Mouse (Mus musculus): ENCODE measurements around the gene Nf1. TPM values are rescaled to one million over a fixed set of nuclear protein-coding genes. Genes with fewer than 3 reads are reported as not detected.

The Nf1 gene
- total and polyA plus RNA-seq, 3 experiments, result 7.1 to 78.0 (median 27.0) TPM

GRCm38 (mm10) chr11:79568197-79568911 is 228.9 kb downstream of the Nf1 start:
- TF ChIP-seq POLR2AphosphoS5 (IDR thresholded peaks at IDR 0.05; ENCODE audit: insufficient replicate concordance, low read depth, low read length) (no peak), TAL1 (conservative IDR thresholded peaks at IDR 0.05; ENCODE audit: low read depth, low read length) (no peak), GATA2 (IDR thresholded peaks at IDR 0.05; ENCODE audit: borderline replicate concordance, low read depth, low read length) (no peak), CTCF (IDR thresholded peaks at IDR 0.05; ENCODE audit: low read depth, low read length) (no peak), GATA1 (IDR thresholded peaks at IDR 0.05; ENCODE audit: borderline replicate concordance, low read length) (no peak)
- Histone ChIP-seq H3K36me3 (replicated peaks) (peaks cover 72% of the 10 kb centered on the region), H3K4me1 (ENCODE audit: insufficient read depth, low read depth, low read length) (no peaks in the 10 kb centered on the region), H3K9me3 (replicated peaks) (no peaks in the 10 kb centered on the region), H3K4me3 (ENCODE audit: low read depth, low read length) (no peak overlapping the region), H3K27me3 (ENCODE audit: insufficient read depth, low read length) (no peaks in the 10 kb centered on the region)
- no peak for DNase-seq (ENCODE audit: low spot score)
- no peak for ATAC-seq (ENCODE audit: extremely low read depth, insufficient number of reproducible peaks, low FRiP score, poor library complexity, severe bottlenecking)

GRCm38 (mm10) chr11:79570319-79570718 is 230.8 kb downstream of the Nf1 start:
- Histone ChIP-seq H3K9me3 (replicated peaks) (no peaks in the 10 kb centered on the region), H3K4me3 (ENCODE audit: low read depth, low read length) (no peak overlapping the region), H3K4me1 (ENCODE audit: insufficient read depth, low read depth, low read length) (no peaks in the 10 kb centered on the region), H3K27me3 (ENCODE audit: insufficient read depth, low read length) (no peaks in the 10 kb centered on the region), H3K36me3 (replicated peaks) (peaks cover 80% of the 10 kb centered on the region)
- no peak for DNase-seq (ENCODE audit: low spot score)
- no peak for TF ChIP-seq GATA1 (IDR thresholded peaks at IDR 0.05; ENCODE audit: borderline replicate concordance, low read length)
- no peak for TF ChIP-seq GATA2 (IDR thresholded peaks at IDR 0.05; ENCODE audit: borderline replicate concordance, low read depth, low read length)
- no peak for TF ChIP-seq POLR2AphosphoS5 (IDR thresholded peaks at IDR 0.05; ENCODE audit: insufficient replicate concordance, low read depth, low read length)
- no peak for TF ChIP-seq CTCF (IDR thresholded peaks at IDR 0.05; ENCODE audit: low read depth, low read length)
- no peak for TF ChIP-seq TAL1 (conservative IDR thresholded peaks at IDR 0.05; ENCODE audit: low read depth, low read length)
- ATAC-seq (ENCODE audit: extremely low read depth, insufficient number of reproducible peaks, low FRiP score, poor library complexity, severe bottlenecking), result no peak

GRCm38 (mm10) chr11:79573836-79574235 is 234.3 kb downstream of the Nf1 start:
- Histone ChIP-seq H3K4me3 (ENCODE audit: low read depth, low read length) (no peak overlapping the region), H3K36me3 (replicated peaks) (peaks cover 79% of the 10 kb centered on the region), H3K4me1 (ENCODE audit: insufficient read depth, low read depth, low read length) (no peaks in the 10 kb centered on the region; the same call in 1 of the 2 replicates), H3K27me3 (ENCODE audit: insufficient read depth, low read length) (no peaks in the 10 kb centered on the region), H3K9me3 (replicated peaks) (no peaks in the 10 kb centered on the region)
- DNase-seq (ENCODE audit: low spot score) (no peak), ATAC-seq (ENCODE audit: extremely low read depth, insufficient number of reproducible peaks, low FRiP score, poor library complexity, severe bottlenecking) (no peak)
- TF ChIP-seq GATA1 (IDR thresholded peaks at IDR 0.05; ENCODE audit: borderline replicate concordance, low read length) (no peak), CTCF (IDR thresholded peaks at IDR 0.05; ENCODE audit: low read depth, low read length) (no peak), TAL1 (conservative IDR thresholded peaks at IDR 0.05; ENCODE audit: low read depth, low read length) (no peak), GATA2 (IDR thresholded peaks at IDR 0.05; ENCODE audit: borderline replicate concordance, low read depth, low read length) (no peak), POLR2AphosphoS5 (IDR thresholded peaks at IDR 0.05; ENCODE audit: insufficient replicate concordance, low read depth, low read length) (no peak)

GRCm38 (mm10) chr11:79575383-79576073 is 236.0 kb downstream of the Nf1 start:
- ATAC-seq (ENCODE audit: extremely low read depth, insufficient number of reproducible peaks, low FRiP score, poor library complexity, severe bottlenecking), result no peak
- peaks cover 78% of the 10 kb centered on the region for H3K36me3 ChIP-seq (replicated peaks)
- no peak for TF ChIP-seq CTCF (IDR thresholded peaks at IDR 0.05; ENCODE audit: low read depth, low read length)
- no peak for TF ChIP-seq TAL1 (conservative IDR thresholded peaks at IDR 0.05; ENCODE audit: low read depth, low read length)
- TF ChIP-seq GATA2 (IDR thresholded peaks at IDR 0.05; ENCODE audit: borderline replicate concordance, low read depth, low read length), result no peak
- no peak for TF ChIP-seq GATA1 (IDR thresholded peaks at IDR 0.05; ENCODE audit: borderline replicate concordance, low read length)
- TF ChIP-seq POLR2AphosphoS5 (IDR thresholded peaks at IDR 0.05; ENCODE audit: insufficient replicate concordance, low read depth, low read length), result no peak
- H3K4me3 ChIP-seq (ENCODE audit: low read depth, low read length), result no peak overlapping the region
- no peaks in the 10 kb centered on the region for H3K27me3 ChIP-seq (ENCODE audit: insufficient read depth, low read length)
- H3K9me3 ChIP-seq (replicated peaks), result no peaks in the 10 kb centered on the region
- H3K4me1 ChIP-seq (ENCODE audit: insufficient read depth, low read depth, low read length), result no peaks in the 10 kb centered on the region; the same call in 1 of the 2 replicates
- no peak for DNase-seq (ENCODE audit: low spot score)

- ATAC-seq (ENCODE audit: extremely low read depth, insufficient number of reproducible peaks, low FRiP score, poor library complexity, severe bottlenecking) (peak; percentile 28; the same call in 1 of the 2 replicates), DNase-seq (ENCODE audit: low spot score) (peak; percentile 55)
- Histone ChIP-seq H3K4me1 (ENCODE audit: insufficient read depth, low read depth, low read length) (no peaks in the 10 kb centered on the region; the same call in 1 of the 2 replicates), H3K9me3 (replicated peaks) (no peaks in the 10 kb centered on the region), H3K4me3 (ENCODE audit: low read depth, low read length) (no peak overlapping the region), H3K27me3 (ENCODE audit: insufficient read depth, low read length) (no peaks in the 10 kb centered on the region), H3K36me3 (replicated peaks) (peaks cover 61% of the 10 kb centered on the region)
- no peak for TF ChIP-seq POLR2AphosphoS5 (IDR thresholded peaks at IDR 0.05; ENCODE audit: insufficient replicate concordance, low read depth, low read length)
- TF ChIP-seq TAL1 (conservative IDR thresholded peaks at IDR 0.05; ENCODE audit: low read depth, low read length), result no peak
- no peak for TF ChIP-seq GATA1 (IDR thresholded peaks at IDR 0.05; ENCODE audit: borderline replicate concordance, low read length)
- TF ChIP-seq CTCF (IDR thresholded peaks at IDR 0.05; ENCODE audit: low read depth, low read length), result peak; percentile 54
Measured at GRCm38 (mm10) chr11:79577741-79578140, 238.2 kb downstream of the Nf1 start.

- Histone ChIP-seq H3K4me3 (ENCODE audit: low read depth, low read length) (no peak overlapping the region), H3K27me3 (ENCODE audit: insufficient read depth, low read length) (no peaks in the 10 kb centered on the region), H3K36me3 (replicated peaks) (peaks cover 37% of the 10 kb centered on the region), H3K4me1 (ENCODE audit: insufficient read depth, low read depth, low read length) (no peaks in the 10 kb centered on the region; the same call in 1 of the 2 replicates), H3K9me3 (replicated peaks) (no peaks in the 10 kb centered on the region)
- no peak for TF ChIP-seq CTCF (IDR thresholded peaks at IDR 0.05; ENCODE audit: low read depth, low read length)
- TF ChIP-seq TAL1 (conservative IDR thresholded peaks at IDR 0.05; ENCODE audit: low read depth, low read length), result no peak
- no peak for TF ChIP-seq GATA1 (IDR thresholded peaks at IDR 0.05; ENCODE audit: borderline replicate concordance, low read length)
- no peak for TF ChIP-seq GATA2 (IDR thresholded peaks at IDR 0.05; ENCODE audit: borderline replicate concordance, low read depth, low read length)
- TF ChIP-seq POLR2AphosphoS5 (IDR thresholded peaks at IDR 0.05; ENCODE audit: insufficient replicate concordance, low read depth, low read length), result no peak
- no peak for DNase-seq (ENCODE audit: low spot score)
- ATAC-seq (ENCODE audit: extremely low read depth, insufficient number of reproducible peaks, low FRiP score, poor library complexity, severe bottlenecking), result no peak
Measured at GRCm38 (mm10) chr11:79580660-79581059, 241.2 kb downstream of the Nf1 start.

Data from G1E (cell line).